18 mouse cellular contexts compared by ENCODE assay signal in genomic region chr6:124796200-124796599, GRCm38 (mm10). TPM values are rescaled to one million over a fixed set of nuclear protein-coding genes. Genes with fewer than 3 reads are reported as not detected.
DNase-seq lines count a peak whose midpoint lies in the region; ATAC-seq and TF ChIP-seq lines count a peak whose summit lies in the region.
"Had no signal": no experiment of that assay in that cellular context is flagged by ENCODE, and none has a peak within 500 bp of the region (broad histone marks: within the 10 kb centered on the region; RNA-seq: fewer than 3 reads in every experiment).

No protein-coding gene starts in this region.

- no peak for DNase-seq in liver, postnatal 0 days
- no peak for DNase-seq in testis, postnatal 10 days (ENCODE audit: low spot score)
- no peak for DNase-seq in right cerebral cortex, postnatal 25 days
- DNase-seq: cerebellum, adult 9-11 months; gastrocnemius, postnatal 14 days; heart, postnatal 10 days; lung, adult 18-20 months; thymus, postnatal 25 days had no signal

- peak; percentile 66; the same call in 1 of the 2 replicates for ATAC-seq in intestine, embryonic 15.5 days
- no peak for ATAC-seq in intestine, postnatal 0 days
- peak; percentile 63 for ATAC-seq in liver, embryonic 12.5 days
- ATAC-seq in liver, postnatal 0 days: no peak
- no peak for ATAC-seq in liver, embryonic 15.5 days (ENCODE audit: insufficient read depth)
- ATAC-seq in activated CD4-positive, CD25-positive, alpha-beta regulatory T cell, adult 4 months: no peak

- no peaks in the 10 kb centered on the region for H3K4me1 ChIP-seq in intestine, embryonic 15.5 days (replicated peaks)
- H3K4me1 ChIP-seq in intestine, postnatal 0 days (replicated peaks; ENCODE audit: control insufficient read depth, insufficient read depth, low read length): no peaks in the 10 kb centered on the region
- H3K4me1 ChIP-seq in liver, embryonic 12.5 days: peaks cover 12% of the 10 kb centered on the region
- H3K4me1 ChIP-seq in liver, postnatal 0 days (ENCODE audit: insufficient read depth): no peaks in the 10 kb centered on the region
- H3K4me1 ChIP-seq in liver, embryonic 15.5 days (replicated peaks): peaks cover 11% of the 10 kb centered on the region
- H3K4me1 ChIP-seq: hindbrain, embryonic 13.5 days; midbrain, embryonic 10.5 days; neural tube, embryonic 15.5 days had no signal

- H3K4me2 ChIP-seq in intestine, embryonic 15.5 days (replicated peaks): no peak overlapping the region
- no peak overlapping the region for H3K4me2 ChIP-seq in intestine, postnatal 0 days (replicated peaks; ENCODE audit: low read depth)
- no peak overlapping the region for H3K4me2 ChIP-seq in liver, embryonic 12.5 days
- no peak overlapping the region for H3K4me2 ChIP-seq in liver, postnatal 0 days (ENCODE audit: low read depth, low read length)
- H3K4me2 ChIP-seq in liver, embryonic 15.5 days: no peak overlapping the region
- H3K4me2 ChIP-seq: forebrain, embryonic 12.5 days; hindbrain, embryonic 13.5 days; neural tube, embryonic 15.5 days had no signal

- H3K9me3 ChIP-seq in intestine, embryonic 15.5 days: no peaks in the 10 kb centered on the region
- H3K9me3 ChIP-seq in intestine, postnatal 0 days (ENCODE audit: control insufficient read depth): no peaks in the 10 kb centered on the region
- no peaks in the 10 kb centered on the region for H3K9me3 ChIP-seq in liver, embryonic 12.5 days (replicated peaks)
- H3K9me3 ChIP-seq in liver, postnatal 0 days (ENCODE audit: low read length): no peaks in the 10 kb centered on the region
- H3K9me3 ChIP-seq in liver, embryonic 15.5 days (replicated peaks): no peaks in the 10 kb centered on the region
- H3K9me3 ChIP-seq: forebrain, embryonic 12.5 days; hindbrain, embryonic 13.5 days; midbrain, embryonic 10.5 days; neural tube, embryonic 15.5 days had no signal

- 75% methylated on average over 2 of the region's 2 CpGs for WGBS in intestine, embryonic 15.5 days
- WGBS in intestine, postnatal 0 days: 60% methylated on average over 2 of the region's 2 CpGs
- 69% methylated on average over 2 of the region's 2 CpGs for WGBS in liver, embryonic 12.5 days (ENCODE audit: insufficient replicate concordance)
- 85% methylated on average over 2 of the region's 2 CpGs for WGBS in liver, postnatal 0 days (ENCODE audit: insufficient replicate concordance)
- 70% methylated on average over 2 of the region's 2 CpGs for WGBS in liver, embryonic 15.5 days (ENCODE audit: insufficient replicate concordance)

- H3K27me3 ChIP-seq in intestine, embryonic 15.5 days (replicated peaks): no peaks in the 10 kb centered on the region
- H3K27me3 ChIP-seq in intestine, postnatal 0 days (replicated peaks; ENCODE audit: control insufficient read depth, insufficient read depth, low read length): no peaks in the 10 kb centered on the region
- no peaks in the 10 kb centered on the region for H3K27me3 ChIP-seq in liver, embryonic 12.5 days (replicated peaks)
- H3K27me3 ChIP-seq in liver, postnatal 0 days (ENCODE audit: insufficient read depth, low read length): no peaks in the 10 kb centered on the region
- no peaks in the 10 kb centered on the region for H3K27me3 ChIP-seq in liver, embryonic 15.5 days
- H3K27me3 ChIP-seq: forebrain, embryonic 12.5 days; hindbrain, embryonic 13.5 days; neural tube, embryonic 15.5 days had no signal

- no peak for TF ChIP-seq EP300 in liver, postnatal 0 days (IDR thresholded peaks at IDR 0.05; ENCODE audit: low read depth)

- no peaks in the 10 kb centered on the region for H3K36me3 ChIP-seq in intestine, embryonic 15.5 days
- no peaks in the 10 kb centered on the region for H3K36me3 ChIP-seq in intestine, postnatal 0 days (ENCODE audit: control insufficient read depth, insufficient read depth)
- H3K36me3 ChIP-seq in liver, embryonic 12.5 days: peaks cover 3% of the 10 kb centered on the region; the same call in 1 of the 2 replicates
- H3K36me3 ChIP-seq in liver, postnatal 0 days (replicated peaks; ENCODE audit: insufficient read depth, low read length): no peaks in the 10 kb centered on the region
- no peaks in the 10 kb centered on the region for H3K36me3 ChIP-seq in liver, embryonic 15.5 days (replicated peaks)
- H3K36me3 ChIP-seq: forebrain, embryonic 12.5 days; hindbrain, embryonic 13.5 days; midbrain, embryonic 10.5 days; neural tube, embryonic 15.5 days had no signal

- H3K4me3 ChIP-seq in intestine, embryonic 15.5 days (replicated peaks): no peak overlapping the region
- H3K4me3 ChIP-seq in intestine, postnatal 0 days (ENCODE audit: low read depth, low read length): no peak overlapping the region
- no peak overlapping the region for H3K4me3 ChIP-seq in liver, embryonic 12.5 days
- H3K4me3 ChIP-seq in liver, postnatal 0 days (ENCODE audit: low read depth, low read length): no peak overlapping the region
- H3K4me3 ChIP-seq in liver, embryonic 15.5 days (replicated peaks): no peak overlapping the region
- H3K4me3 ChIP-seq: forebrain, embryonic 12.5 days; hindbrain, embryonic 13.5 days; left cerebral cortex, adult 2 months; midbrain, embryonic 10.5 days; neural tube, embryonic 15.5 days had no signal

- TF ChIP-seq CTCF in intestine, postnatal 0 days (IDR thresholded peaks at IDR 0.05; ENCODE audit: low read depth): no peak
- no peak for TF ChIP-seq CTCF in liver, postnatal 0 days (IDR thresholded peaks at IDR 0.05; ENCODE audit: low read depth)

- H3K27ac ChIP-seq in intestine, embryonic 15.5 days: no peak overlapping the region
- H3K27ac ChIP-seq in intestine, postnatal 0 days (ENCODE audit: low read depth, low read length): no peak overlapping the region
- H3K27ac ChIP-seq in liver, embryonic 12.5 days: peak overlapping the region; percentile 60; the same call in 1 of the 2 replicates
- H3K27ac ChIP-seq in liver, postnatal 0 days (ENCODE audit: low read depth): no peak overlapping the region
- H3K27ac ChIP-seq in liver, embryonic 15.5 days (replicated peaks): 0 out of 2 replicates have a peak overlapping the region, but pooled peaks have one; percentile 41
- H3K27ac ChIP-seq: forebrain, embryonic 12.5 days; hindbrain, embryonic 13.5 days; left cerebral cortex, adult 2 months; midbrain, embryonic 10.5 days; neural tube, embryonic 15.5 days had no signal

- no peak overlapping the region for H3K9ac ChIP-seq in intestine, embryonic 15.5 days
- H3K9ac ChIP-seq in intestine, postnatal 0 days (ENCODE audit: low read depth, low read length): no peak overlapping the region
- H3K9ac ChIP-seq in liver, embryonic 12.5 days: no peak overlapping the region
- H3K9ac ChIP-seq in liver, postnatal 0 days (replicated peaks): no peak overlapping the region
- no peak overlapping the region for H3K9ac ChIP-seq in liver, embryonic 15.5 days
- H3K9ac ChIP-seq: forebrain, embryonic 12.5 days; hindbrain, embryonic 13.5 days; neural tube, embryonic 15.5 days had no signal

RNA-seq across cellular contexts. Expression of gene Spsb2, which starts 12.3 kb away (rescaled TPM):
- polyA plus RNA-seq in intestine, embryonic 15.5 days (2015; fragmentation: Nextera tagmentation; extraction: Ambion mirVana): 16.1 and 16.3 TPM in 2 replicates
- polyA plus RNA-seq in intestine, postnatal 0 days (2015; fragmentation: Nextera tagmentation; extraction: Ambion mirVana): 57.7 and 69.5 TPM in 2 replicates
- polyA plus RNA-seq in liver, embryonic 12.5 days (2016; fragmentation: Nextera tagmentation; extraction: Ambion mirVana): 9.9 and 10.8 TPM in 2 replicates
- polyA plus RNA-seq in liver, postnatal 0 days (2015; fragmentation: Nextera tagmentation; extraction: Ambion mirVana): 11.4 and 14.3 TPM in 2 replicates
- polyA plus RNA-seq in liver, embryonic 15.5 days (2015; fragmentation: Nextera tagmentation; extraction: Ambion mirVana): 9.2 and 9.5 TPM in 2 replicates
- polyA plus RNA-seq in activated CD4-positive, CD25-positive, alpha-beta regulatory T cell, adult 4 months (2017; shearing (Covaris generic)): 1 to 10 TPM; 1.5 to 2.1 TPM

RNA-seq across cellular contexts. Expression of gene Lrrc23, which starts 16.7 kb away (rescaled TPM):
- polyA plus RNA-seq in intestine, embryonic 15.5 days (2015; fragmentation: Nextera tagmentation; extraction: Ambion mirVana): 0.11 and 0.13 TPM in 2 replicates
- polyA plus RNA-seq in intestine, postnatal 0 days (2015; fragmentation: Nextera tagmentation; extraction: Ambion mirVana): 0.21 TPM in 1 of 2 replicates, not detected in the other
- not detected in 2 replicates for polyA plus RNA-seq in liver, embryonic 12.5 days (2016; fragmentation: Nextera tagmentation; extraction: Ambion mirVana)
- polyA plus RNA-seq in liver, postnatal 0 days (2015; fragmentation: Nextera tagmentation; extraction: Ambion mirVana): 0.16 TPM in 1 of 2 replicates, not detected in the other
- polyA plus RNA-seq in liver, embryonic 15.5 days (2015; fragmentation: Nextera tagmentation; extraction: Ambion mirVana): not detected in 2 replicates
- under 1 TPM; 0.61 to 0.73 TPM for polyA plus RNA-seq in activated CD4-positive, CD25-positive, alpha-beta regulatory T cell, adult 4 months (2017; shearing (Covaris generic))

RNA-seq across cellular contexts. Expression of gene Tpi1, which starts 17.9 kb away (rescaled TPM):
- polyA plus RNA-seq in intestine, embryonic 15.5 days (2015; fragmentation: Nextera tagmentation; extraction: Ambion mirVana): 1,094 and 1,127 TPM in 2 replicates
- 489 and 537 TPM in 2 replicates for polyA plus RNA-seq in intestine, postnatal 0 days (2015; fragmentation: Nextera tagmentation; extraction: Ambion mirVana)
- 630 and 674 TPM in 2 replicates for polyA plus RNA-seq in liver, embryonic 12.5 days (2016; fragmentation: Nextera tagmentation; extraction: Ambion mirVana)
- polyA plus RNA-seq in liver, postnatal 0 days (2015; fragmentation: Nextera tagmentation; extraction: Ambion mirVana): 332 and 346 TPM in 2 replicates
- 405 and 414 TPM in 2 replicates for polyA plus RNA-seq in liver, embryonic 15.5 days (2015; fragmentation: Nextera tagmentation; extraction: Ambion mirVana)
- polyA plus RNA-seq in activated CD4-positive, CD25-positive, alpha-beta regulatory T cell, adult 4 months (2017; shearing (Covaris generic)): 10 to 100 TPM; 68.9 to 93.3 TPM

RNA-seq across cellular contexts. Expression of gene Eno2, which starts 26.7 kb away (rescaled TPM):
- polyA plus RNA-seq in intestine, embryonic 15.5 days (2015; fragmentation: Nextera tagmentation; extraction: Ambion mirVana): 6.0 and 6.8 TPM in 2 replicates
- polyA plus RNA-seq in intestine, postnatal 0 days (2015; fragmentation: Nextera tagmentation; extraction: Ambion mirVana): 3.5 and 4.6 TPM in 2 replicates
- 0.77 and 1.0 TPM in 2 replicates for polyA plus RNA-seq in liver, embryonic 12.5 days (2016; fragmentation: Nextera tagmentation; extraction: Ambion mirVana)
- polyA plus RNA-seq in liver, postnatal 0 days (2015; fragmentation: Nextera tagmentation; extraction: Ambion mirVana): 0.20 and 0.27 TPM in 2 replicates
- polyA plus RNA-seq in liver, embryonic 15.5 days (2015; fragmentation: Nextera tagmentation; extraction: Ambion mirVana): 0.39 and 0.41 TPM in 2 replicates
- 1 to 10 TPM; 4.4 to 4.7 TPM for polyA plus RNA-seq in activated CD4-positive, CD25-positive, alpha-beta regulatory T cell, adult 4 months (2017; shearing (Covaris generic))

RNA-seq across cellular contexts. Expression of gene Usp5, which starts 33.1 kb away (rescaled TPM):
- 116 and 118 TPM in 2 replicates for polyA plus RNA-seq in intestine, embryonic 15.5 days (2015; fragmentation: Nextera tagmentation; extraction: Ambion mirVana)
- polyA plus RNA-seq in intestine, postnatal 0 days (2015; fragmentation: Nextera tagmentation; extraction: Ambion mirVana): 44.8 and 45.0 TPM in 2 replicates
- polyA plus RNA-seq in liver, embryonic 12.5 days (2016; fragmentation: Nextera tagmentation; extraction: Ambion mirVana): 87.5 and 94.1 TPM in 2 replicates
- polyA plus RNA-seq in liver, postnatal 0 days (2015; fragmentation: Nextera tagmentation; extraction: Ambion mirVana): 32.2 and 36.6 TPM in 2 replicates
- polyA plus RNA-seq in liver, embryonic 15.5 days (2015; fragmentation: Nextera tagmentation; extraction: Ambion mirVana): 54.9 and 55.4 TPM in 2 replicates
- 10 to 100 TPM; 58.3 to 86.0 TPM for polyA plus RNA-seq in activated CD4-positive, CD25-positive, alpha-beta regulatory T cell, adult 4 months (2017; shearing (Covaris generic))

Comparison
In these comparisons a context has a peak if more than half of its experiments do, and no peak if none do; other contexts are left out.
1. ATAC-seq: peak in intestine, embryonic 15.5 days (single experiment) and liver, embryonic 12.5 days (single experiment); none in intestine, postnatal 0 days (single experiment), liver, postnatal 0 days (single experiment), liver, embryonic 15.5 days (single experiment) and activated CD4-positive, CD25-positive, alpha-beta regulatory T cell, adult 4 months (single experiment).
2. H3K27ac ChIP-seq: peak in liver, embryonic 12.5 days (single experiment) and liver, embryonic 15.5 days (single experiment); none in intestine, embryonic 15.5 days (single experiment), intestine, postnatal 0 days (single experiment) and liver, postnatal 0 days (single experiment).